ENCODE assay signal across 9 mouse cellular contexts in genomic region chr10:80298571-80299281, GRCm38 (mm10). TPM values are rescaled to one million over a fixed set of nuclear protein-coding genes. Genes with fewer than 3 reads are reported as not detected.
A peak's percentile ranks its signal among the peaks of the same experiment; 100 is the strongest.
DNase-seq lines count a peak whose midpoint lies in the region; ATAC-seq lines count a peak whose summit lies in the region.
"Had no signal": no experiment of that assay in that cellular context is flagged by ENCODE, and none has a peak within 500 bp of the region (broad histone marks: within the 10 kb centered on the region; RNA-seq: fewer than 3 reads in every experiment).

No protein-coding gene starts in this region.

- no peaks in the 10 kb centered on the region for H3K9me3 ChIP-seq in kidney, embryonic 15.5 days (replicated peaks)
- no peaks in the 10 kb centered on the region for H3K9me3 ChIP-seq in midbrain, embryonic 16.5 days (replicated peaks; ENCODE audit: control insufficient read depth, low read length, poor library complexity, severe bottlenecking)
- H3K9me3 ChIP-seq: G1E had no signal

- no peak for ATAC-seq in kidney, embryonic 15.5 days (replicated peaks; ENCODE audit: low FRiP score)
- ATAC-seq in midbrain, embryonic 16.5 days: peak; percentile 79
- no peak for ATAC-seq in megakaryocyte-erythroid progenitor cell, adult 5-6 weeks (replicated peaks; ENCODE audit: low FRiP score, low TSS enrichment, poor library complexity, severe bottlenecking)

- peaks cover 53% of the 10 kb centered on the region for H3K4me1 ChIP-seq in kidney, embryonic 15.5 days
- peaks cover 55% of the 10 kb centered on the region for H3K4me1 ChIP-seq in midbrain, embryonic 16.5 days (ENCODE audit: control insufficient read depth, insufficient read depth, low read length)

- H3K27ac ChIP-seq in kidney, embryonic 15.5 days: no peak overlapping the region
- peak overlapping the region; percentile 99 for H3K27ac ChIP-seq in midbrain, embryonic 16.5 days (ENCODE audit: low read length)

- H3K4me3 ChIP-seq in kidney, embryonic 15.5 days (replicated peaks): peak overlapping the region; percentile 18
- H3K4me3 ChIP-seq in midbrain, embryonic 16.5 days (ENCODE audit: low read depth, low read length): peak overlapping the region; percentile 69

- DNase-seq in kidney, adult 9 months: no peak
- peak; percentile 96 to 97 for DNase-seq in cerebellum, postnatal 25 days
- peak; percentile 78 to 85 for DNase-seq in frontal cortex, postnatal 25 days (ENCODE audit: low spot score in 2 of 2)
- peak; percentile 92 for DNase-seq in layer of hippocampus, adult 9-11 months
- no peak for DNase-seq in thymus, postnatal 10 days (ENCODE audit: low spot score in 2 of 2)

- peak overlapping the region; percentile 39 for H3K4me2 ChIP-seq in kidney, embryonic 15.5 days
- peak overlapping the region; percentile 95 for H3K4me2 ChIP-seq in midbrain, embryonic 16.5 days (ENCODE audit: low read length)

- H3K36me3 ChIP-seq in kidney, embryonic 15.5 days: peaks cover 14% of the 10 kb centered on the region
- H3K36me3 ChIP-seq in midbrain, embryonic 16.5 days (ENCODE audit: control insufficient read depth, insufficient read depth, low read length): peaks cover 14% of the 10 kb centered on the region

- no peak overlapping the region for H3K9ac ChIP-seq in kidney, embryonic 15.5 days
- peak overlapping the region; percentile 93 for H3K9ac ChIP-seq in midbrain, embryonic 16.5 days (ENCODE audit: low read depth, low read length)

- H3K27me3 ChIP-seq in kidney, embryonic 15.5 days: peaks cover 71% of the 10 kb centered on the region
- H3K27me3 ChIP-seq in midbrain, embryonic 16.5 days (ENCODE audit: control insufficient read depth, insufficient read depth, low read depth, low read length): no peaks in the 10 kb centered on the region

- 4% methylated on average over 26 of the region's 26 CpGs for WGBS in kidney, embryonic 15.5 days
- WGBS in midbrain, embryonic 16.5 days: 1% methylated on average over 25 of the region's 26 CpGs

RNA-seq across cellular contexts. Expression of gene Apc2, which starts 2.9 kb away (rescaled TPM):
- 1.6 and 2.4 TPM in 2 replicates for polyA plus RNA-seq in kidney, embryonic 15.5 days (2015; fragmentation: Nextera tagmentation; extraction: Ambion mirVana)
- polyA plus RNA-seq in midbrain, embryonic 16.5 days (2015; fragmentation: Nextera tagmentation; extraction: Ambion mirVana): 172 and 205 TPM in 2 replicates
- total RNA-seq in megakaryocyte-erythroid progenitor cell, adult 5-6 weeks (2014; fragmentation: Nextera tagmentation): 0.07 TPM in 1 of 2 replicates, not detected in the other
- not detected in 2 replicates for total RNA-seq in megakaryocyte-erythroid progenitor cell, adult 5-6 weeks (2017)

RNA-seq across cellular contexts. Expression of gene Rps15, which starts 6.5 kb away (rescaled TPM):
- 1,002 and 1,019 TPM in 2 replicates for polyA plus RNA-seq in kidney, embryonic 15.5 days (2015; fragmentation: Nextera tagmentation; extraction: Ambion mirVana)
- polyA plus RNA-seq in midbrain, embryonic 16.5 days (2015; fragmentation: Nextera tagmentation; extraction: Ambion mirVana): 465 and 476 TPM in 2 replicates
- total RNA-seq in megakaryocyte-erythroid progenitor cell, adult 5-6 weeks (2014; fragmentation: Nextera tagmentation): 4,307 and 4,493 TPM in 2 replicates
- total RNA-seq in megakaryocyte-erythroid progenitor cell, adult 5-6 weeks (2017): 2,815 and 2,969 TPM in 2 replicates

RNA-seq across cellular contexts. Expression of gene 2310011J03Rik, which starts 21.6 kb away (rescaled TPM):
- polyA plus RNA-seq in kidney, embryonic 15.5 days (2015; fragmentation: Nextera tagmentation; extraction: Ambion mirVana): 49.5 and 52.7 TPM in 2 replicates
- polyA plus RNA-seq in midbrain, embryonic 16.5 days (2015; fragmentation: Nextera tagmentation; extraction: Ambion mirVana): 21.9 and 26.7 TPM in 2 replicates
- 34.1 and 50.4 TPM in 2 replicates for total RNA-seq in megakaryocyte-erythroid progenitor cell, adult 5-6 weeks (2014; fragmentation: Nextera tagmentation)
- total RNA-seq in megakaryocyte-erythroid progenitor cell, adult 5-6 weeks (2017): 16.6 and 21.3 TPM in 2 replicates

RNA-seq across cellular contexts. Expression of gene Pcsk4, which starts 30.6 kb away (rescaled TPM):
- 5.8 and 9.1 TPM in 2 replicates for polyA plus RNA-seq in kidney, embryonic 15.5 days (2015; fragmentation: Nextera tagmentation; extraction: Ambion mirVana)
- polyA plus RNA-seq in midbrain, embryonic 16.5 days (2015; fragmentation: Nextera tagmentation; extraction: Ambion mirVana): 5.6 and 6.5 TPM in 2 replicates
- 16.1 and 23.0 TPM in 2 replicates for total RNA-seq in megakaryocyte-erythroid progenitor cell, adult 5-6 weeks (2014; fragmentation: Nextera tagmentation)
- 1.6 and 2.6 TPM in 2 replicates for total RNA-seq in megakaryocyte-erythroid progenitor cell, adult 5-6 weeks (2017)

RNA-seq across cellular contexts. Expression of gene Reep6, which starts 31.0 kb away (rescaled TPM):
- 8.4 and 10.5 TPM in 2 replicates for polyA plus RNA-seq in kidney, embryonic 15.5 days (2015; fragmentation: Nextera tagmentation; extraction: Ambion mirVana)
- 6.0 and 8.6 TPM in 2 replicates for polyA plus RNA-seq in midbrain, embryonic 16.5 days (2015; fragmentation: Nextera tagmentation; extraction: Ambion mirVana)
- 23.1 and 23.7 TPM in 2 replicates for total RNA-seq in megakaryocyte-erythroid progenitor cell, adult 5-6 weeks (2014; fragmentation: Nextera tagmentation)
- 2.7 and 6.8 TPM in 2 replicates for total RNA-seq in megakaryocyte-erythroid progenitor cell, adult 5-6 weeks (2017)

Comparison
In these comparisons a context has a peak if more than half of its experiments do, and no peak if none do; other contexts are left out.
1. DNase-seq: peak in cerebellum, postnatal 25 days (2 of 2), frontal cortex, postnatal 25 days (2 of 2) and layer of hippocampus, adult 9-11 months (single experiment); none in kidney, adult 9 months (single experiment) and thymus, postnatal 10 days (0 of 2).
2. RNA of gene Apc2, which starts 2.9 kb away (polyA plus RNA-seq): 172 to 205 TPM in midbrain, embryonic 16.5 days; 1.6 to 2.4 TPM in kidney, embryonic 15.5 days; every median in the first group is over 10 times any median in the second.